Mouse (Mus musculus) gastrocnemius, adult 2 months (tissue): ENCODE measurements around the gene Stxbp5. TPM values are rescaled to one million over a fixed set of nuclear protein-coding genes. Genes with fewer than 3 reads are reported as not detected.

ENCODE experiments used
- DNase-seq: peaks from one replicate; pipeline ENCODE4 v3.0.0; 2022
- H3K27ac ChIP-seq: fragments of 200-600 bp; 2 replicates; pipeline ENCODE4 v1.8.1; 2022; ENCODE audit warnings: mild to moderate bottlenecking
- H3K4me3 ChIP-seq: fragments of 200-600 bp; 2 replicates; pipeline ENCODE4 v1.8.1; 2022; ENCODE audit warnings: mild to moderate bottlenecking, moderate library complexity
- CTCF ChIP-seq: fragments of 200-600 bp; IDR thresholded peaks from 2 replicates; pipeline ENCODE4 v1.8.1; 2022; ENCODE audit warnings: antibody characterized with exemption, mild to moderate bottlenecking, moderate library complexity
- intact Hi-C: fragments of 180-260 bp; cut with DNase I; formaldehyde crosslinking; loops from one replicate; pipeline ENCODE4 v1.15.1; 2025
- total RNA-seq, 2 experiments: library from RNA; stranded (reverse); gene quantifications; 2 replicates each; pipeline ENCODE4 v1.2.3; 2021

Stxbp5 gene
- total RNA-seq, 2 experiments from 2014 or later: 10.7 to 11.4 TPM

DNA sequence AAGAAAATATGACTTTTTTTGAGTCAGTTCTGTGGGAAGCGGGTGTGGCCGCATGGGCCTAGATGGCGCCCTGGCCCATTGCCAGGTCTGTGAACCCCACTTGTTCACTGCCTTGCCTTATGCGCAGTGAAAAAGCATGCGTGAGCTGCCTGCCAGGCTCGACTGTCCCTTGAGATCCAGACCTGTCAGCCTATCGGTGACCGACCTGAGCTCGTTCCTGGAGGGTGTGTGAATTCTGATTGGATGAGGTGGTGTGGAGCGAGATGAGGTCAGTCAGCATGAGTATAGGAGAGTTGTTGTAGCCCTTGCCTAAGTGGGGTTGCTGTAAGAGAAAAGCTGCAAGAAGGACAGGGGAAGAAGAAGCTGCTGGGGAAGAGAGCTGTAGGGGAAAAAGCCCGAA is 114.4 kb downstream of the Stxbp5 start:
- intact Hi-C loops: no loop called here
- TF ChIP-seq CTCF: no peak
- H3K4me3 ChIP-seq: no peak overlapping the region

DNA sequence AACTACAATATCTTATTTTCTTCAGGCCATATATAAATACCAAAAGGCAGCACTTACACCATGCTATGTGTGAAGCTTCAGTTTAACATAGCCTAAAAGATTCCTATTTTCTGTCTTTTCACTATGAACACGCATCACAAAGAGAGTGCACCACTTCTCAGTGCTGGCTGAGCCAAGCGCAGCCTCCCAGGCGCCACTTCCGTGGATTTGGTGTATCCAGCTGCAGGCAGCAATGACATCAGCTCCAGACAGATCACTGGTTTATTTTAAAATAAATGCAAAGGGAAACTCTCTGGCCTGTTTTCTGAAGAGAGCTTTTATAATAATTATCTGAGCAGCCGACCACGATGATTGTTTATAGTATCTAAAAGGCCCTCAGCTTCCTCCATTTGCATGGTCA is 115.2 kb downstream of the Stxbp5 start:
- TF ChIP-seq CTCF: no peak
- no peak overlapping the region for H3K27ac ChIP-seq
- no peak for DNase-seq
- no peak overlapping the region for H3K4me3 ChIP-seq
- intact Hi-C loops: no loop called here

More for the DNA sequence above, 114.4 kb downstream of the Stxbp5 start:
- H3K27ac ChIP-seq: no peak overlapping the region
- no peak for DNase-seq

DNA sequence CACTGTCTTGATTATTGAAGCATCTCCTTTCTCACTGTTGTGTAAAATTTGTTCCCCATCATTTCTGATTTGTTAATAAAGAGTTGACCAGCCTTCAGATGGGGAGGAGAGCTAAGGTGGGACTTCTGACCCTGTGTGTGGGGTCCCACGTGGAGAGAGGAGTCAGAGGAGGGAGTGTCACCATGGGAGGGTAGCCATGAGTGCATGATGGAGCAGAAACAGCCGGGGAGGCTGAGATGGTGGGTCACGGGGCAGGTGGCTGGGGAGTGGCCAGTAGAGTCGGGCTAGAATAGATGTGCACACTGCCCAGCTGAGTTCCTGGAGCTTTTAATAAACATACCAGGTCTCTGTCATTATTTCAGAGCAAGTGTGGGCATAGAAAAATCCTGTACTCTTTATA is 121.0 kb downstream of the Stxbp5 start:
- H3K27ac ChIP-seq: no peak overlapping the region
- intact Hi-C loops: no loop called here
- no peak for TF ChIP-seq CTCF
- DNase-seq: no peak
- no peak overlapping the region for H3K4me3 ChIP-seq

DNA sequence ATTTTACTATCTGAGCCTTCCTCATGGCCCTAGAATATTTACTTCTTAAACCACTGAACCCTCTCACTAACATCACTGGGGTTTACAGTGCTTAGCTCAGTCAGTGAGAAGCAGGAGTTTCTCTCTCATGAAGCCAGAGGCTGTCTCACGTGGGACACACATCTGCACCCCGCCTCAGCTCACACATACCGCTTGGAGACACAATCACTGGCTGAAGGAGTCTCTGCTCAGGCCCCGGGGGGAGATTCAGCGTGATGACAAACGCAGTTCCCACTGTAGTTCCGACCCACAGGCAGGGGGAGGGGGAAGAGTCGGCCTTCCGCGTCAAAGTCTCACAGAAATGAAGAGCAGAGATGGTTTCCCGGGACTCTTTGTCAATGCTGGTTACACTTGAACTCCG is 130.6 kb downstream of the Stxbp5 start:
- DNase-seq: no peak
- no peak overlapping the region for H3K27ac ChIP-seq
- intact Hi-C loops: no loop called here
- H3K4me3 ChIP-seq: no peak overlapping the region
- TF ChIP-seq CTCF: no peak

DNA sequence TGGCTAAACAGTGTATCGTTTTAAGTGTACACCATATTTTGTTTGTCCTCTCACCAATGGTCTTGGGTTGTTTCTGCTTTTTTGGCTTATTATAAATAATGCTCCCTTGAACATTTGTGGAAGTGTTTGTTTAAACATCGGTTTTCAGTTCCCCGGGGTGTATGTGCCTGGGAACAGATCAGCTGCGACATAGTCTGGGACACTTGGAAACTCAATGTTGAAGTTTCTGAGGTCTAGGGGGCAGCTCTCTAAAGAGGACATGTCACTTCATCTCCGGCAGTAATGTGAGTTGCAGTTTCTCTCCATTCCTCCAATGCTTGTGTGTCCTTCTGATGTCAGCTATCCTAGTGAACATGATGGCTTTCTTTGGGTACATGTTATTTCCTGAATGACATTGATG is 137.0 kb downstream of the Stxbp5 start:
- intact Hi-C loops: no loop called here
- DNase-seq: no peak
- Histone ChIP-seq H3K4me3 (no peak overlapping the region), H3K27ac (no peak overlapping the region)
- no peak for TF ChIP-seq CTCF

DNA sequence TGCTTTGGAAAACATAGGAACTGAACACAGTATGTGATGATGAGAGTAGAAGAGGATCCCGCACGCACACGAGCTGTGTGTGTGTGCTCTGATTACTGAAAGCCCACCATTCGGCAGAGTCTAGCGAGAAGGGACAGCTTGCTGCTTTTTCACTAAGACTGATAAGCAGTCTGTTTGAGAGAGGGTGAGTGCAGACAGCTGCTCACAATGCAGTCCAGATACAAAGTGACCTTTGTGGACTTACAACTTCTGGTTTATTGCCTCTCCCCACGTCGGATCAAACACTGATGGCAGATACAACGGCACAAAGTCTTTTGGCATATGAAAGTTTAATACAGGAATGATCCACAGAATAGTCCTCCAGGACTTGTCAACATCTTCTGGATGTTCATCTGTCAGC is 140.6 kb downstream of the Stxbp5 start:
- DNase-seq: no peak
- TF ChIP-seq CTCF: no peak

DNA sequence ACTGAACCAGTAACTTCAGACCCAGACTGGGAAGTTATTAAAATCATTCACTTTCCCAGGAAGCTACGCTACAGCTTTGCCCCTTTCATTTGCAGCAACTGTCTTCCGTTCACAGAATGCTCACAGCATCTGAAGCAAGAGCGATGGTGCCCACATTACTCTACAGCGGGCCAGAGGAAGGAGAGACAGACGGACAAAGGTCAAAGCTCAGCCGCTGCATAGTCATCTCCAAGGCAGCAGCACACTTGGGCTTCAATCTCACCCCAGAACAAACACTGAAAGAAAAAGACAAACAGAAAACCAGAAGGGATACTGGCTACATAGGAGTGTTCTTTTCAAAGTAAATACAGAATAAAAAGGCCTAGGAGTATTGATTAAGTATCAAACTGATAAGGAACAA is 144.3 kb downstream of the Stxbp5 start:
- intact Hi-C loops: loop anchor here (5.0 to 10.0 kb wide), 2 partner anchors 179 to 702 kb away; no protein-coding TSS in a partner anchor
- DNase-seq: no peak
- Histone ChIP-seq H3K27ac (no peak overlapping the region), H3K4me3 (no peak overlapping the region)
- TF ChIP-seq CTCF: no peak

More for the DNA sequence above, 140.6 kb downstream of the Stxbp5 start:
- intact Hi-C loops: no loop called here
- no peak overlapping the region for H3K4me3 ChIP-seq
- no peak overlapping the region for H3K27ac ChIP-seq

DNA sequence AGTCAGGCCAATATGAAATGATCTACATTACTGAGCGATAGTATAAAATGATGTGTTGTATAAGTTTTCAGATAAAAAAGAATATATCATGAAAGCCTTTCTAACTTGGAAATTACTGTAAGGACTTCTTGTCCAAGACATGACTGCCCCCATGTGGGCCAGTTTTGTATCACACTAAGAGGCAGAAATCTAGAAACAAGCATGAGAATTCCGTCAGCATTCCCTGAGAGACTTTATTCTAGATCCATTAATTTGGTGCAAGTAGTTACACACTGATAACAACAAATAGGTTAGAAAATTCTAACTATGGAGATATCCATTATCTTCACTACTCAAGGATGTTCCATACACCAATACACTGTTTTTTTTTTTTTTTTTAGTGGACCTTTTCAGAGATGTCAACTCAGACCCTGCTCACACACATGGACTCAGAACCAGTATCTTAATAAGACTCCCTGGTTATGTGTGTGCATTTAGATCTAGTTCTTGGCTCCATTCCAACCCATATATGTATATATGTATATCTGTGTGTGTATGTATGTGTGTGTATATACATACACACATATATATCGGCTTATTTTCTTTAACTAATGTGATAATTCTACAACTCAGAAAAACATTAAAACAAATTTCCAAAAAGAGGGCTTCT is 145.9 kb downstream of the Stxbp5 start:
- DNase-seq: peak; percentile 67
- peak; percentile 80 for TF ChIP-seq CTCF
- Histone ChIP-seq H3K4me3 (no peak overlapping the region), H3K27ac (no peak overlapping the region)
- intact Hi-C loops: loop anchor here (5.0 to 10.0 kb wide), 2 partner anchors 178 to 700 kb away; no protein-coding TSS in a partner anchor

DNA sequence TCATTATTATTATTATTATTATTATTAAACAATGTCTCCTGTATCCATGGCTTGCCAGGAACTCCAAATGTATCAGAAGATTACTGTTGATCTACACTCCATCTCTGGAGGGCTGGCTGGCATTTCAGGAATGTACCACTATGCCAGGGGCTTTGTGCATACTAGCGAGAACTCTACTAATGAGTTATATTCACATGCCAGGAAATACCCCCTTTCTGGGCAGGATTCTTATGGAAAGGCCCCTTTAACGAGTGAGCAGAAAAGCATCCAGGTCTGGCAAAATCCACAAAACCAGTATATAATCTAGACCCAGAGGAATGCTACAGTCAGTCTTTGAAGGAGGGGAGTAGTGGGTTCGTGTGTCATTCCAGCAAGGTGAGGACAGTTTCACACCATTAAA is 167.0 kb downstream of the Stxbp5 start:
- intact Hi-C loops: no loop called here
- Histone ChIP-seq H3K4me3 (no peak overlapping the region), H3K27ac (no peak overlapping the region)
- no peak for DNase-seq
- TF ChIP-seq CTCF: no peak

DNA sequence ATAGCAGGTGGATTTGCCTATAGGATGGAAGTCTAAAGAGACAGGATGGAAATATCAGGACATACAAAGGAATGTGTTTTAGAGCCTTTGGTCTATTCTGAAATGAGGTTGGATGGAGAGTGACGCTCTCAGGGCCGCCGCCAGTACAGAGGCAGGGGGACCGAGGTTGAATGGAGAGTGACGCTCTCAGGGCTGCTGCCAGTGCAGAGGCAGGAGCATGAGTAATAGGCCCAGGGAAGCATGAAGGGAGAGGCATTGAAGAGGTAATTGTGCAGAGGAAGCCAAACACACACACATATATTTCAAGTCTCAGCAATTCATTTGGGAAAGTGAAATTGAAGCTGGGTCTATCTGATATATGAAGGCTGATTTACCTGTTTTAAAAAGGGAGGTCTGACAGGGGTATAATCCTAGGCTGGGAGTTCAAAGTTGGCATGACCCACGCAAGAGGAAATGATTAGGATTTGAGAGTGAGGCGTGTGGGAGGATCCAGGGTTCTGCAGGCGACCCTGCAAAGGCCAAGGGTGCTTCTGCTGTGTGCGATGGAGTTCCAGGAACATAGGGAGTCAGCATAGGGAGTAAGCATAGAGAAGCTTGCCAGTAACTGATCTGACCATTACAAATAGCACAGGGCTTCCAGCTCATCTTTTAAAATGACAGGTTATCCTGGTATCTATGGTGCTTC is 168.7 kb downstream of the Stxbp5 start:
- DNase-seq: no peak
- Histone ChIP-seq H3K4me3 (no peak overlapping the region), H3K27ac (no peak overlapping the region)
- intact Hi-C loops: no loop called here
- TF ChIP-seq CTCF: no peak

DNA sequence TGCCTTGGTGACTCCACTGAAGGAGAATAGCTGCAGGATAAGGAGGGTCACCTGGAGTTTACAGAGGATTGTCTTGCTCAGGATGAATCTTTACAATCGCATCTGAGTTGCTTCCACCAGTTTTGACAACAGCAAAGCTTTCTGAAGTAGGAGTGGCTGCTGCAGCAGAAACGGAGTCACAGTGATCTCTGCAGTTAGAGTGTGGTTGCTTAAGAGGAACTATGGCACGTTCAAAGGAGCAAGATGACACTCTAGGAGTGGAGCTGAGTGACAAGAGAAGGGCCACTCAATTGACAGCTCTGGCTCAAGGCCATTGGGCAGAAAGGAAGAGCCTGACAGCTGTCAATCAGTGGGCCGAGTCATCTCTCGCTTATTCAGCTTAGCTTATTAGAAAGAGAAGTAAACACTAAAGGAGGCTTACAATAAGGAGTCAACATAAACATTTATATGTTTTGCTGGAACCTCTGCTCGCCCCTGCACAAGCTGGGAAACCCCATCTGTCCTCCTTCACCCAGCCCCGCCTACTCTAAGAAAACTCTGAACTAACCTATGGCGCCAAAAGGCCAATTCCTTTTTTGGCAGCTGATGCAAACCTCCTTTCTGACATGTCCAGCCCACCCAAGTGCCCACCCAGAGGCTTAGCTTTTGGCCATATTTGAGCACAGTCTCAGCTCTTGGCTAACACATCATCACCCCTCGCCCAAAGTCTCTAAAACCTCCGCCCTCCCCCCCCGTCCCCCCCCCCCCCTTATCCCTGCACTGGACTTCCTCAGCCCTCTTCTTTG is 178.2 kb downstream of the Stxbp5 start:
- TF ChIP-seq CTCF: no peak
- DNase-seq: no peak
- Histone ChIP-seq H3K27ac (no peak overlapping the region), H3K4me3 (no peak overlapping the region)
- intact Hi-C loops: no loop called here

DNA sequence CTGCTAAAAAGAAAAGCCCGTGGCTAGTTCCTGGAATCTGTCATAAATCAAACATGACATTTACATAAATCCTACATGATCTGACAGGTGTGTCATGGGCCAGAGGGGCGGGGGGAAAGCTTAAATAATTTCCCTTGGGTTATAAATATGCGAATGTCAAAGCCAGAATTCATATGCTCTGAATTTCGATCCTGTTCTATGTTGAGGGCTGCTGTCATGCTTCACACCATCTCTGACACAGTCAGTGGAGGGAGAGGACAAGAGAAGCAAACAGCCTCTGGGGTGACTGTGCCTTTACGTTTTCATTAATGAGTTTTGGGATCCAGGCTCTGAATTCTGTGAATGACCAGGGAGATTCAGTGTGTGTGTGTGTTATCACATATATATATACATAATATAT is 180.9 kb downstream of the Stxbp5 start:
- TF ChIP-seq CTCF: no peak
- Histone ChIP-seq H3K27ac (no peak overlapping the region), H3K4me3 (no peak overlapping the region)
- DNase-seq: no peak
- intact Hi-C loops: no loop called here

DNA sequence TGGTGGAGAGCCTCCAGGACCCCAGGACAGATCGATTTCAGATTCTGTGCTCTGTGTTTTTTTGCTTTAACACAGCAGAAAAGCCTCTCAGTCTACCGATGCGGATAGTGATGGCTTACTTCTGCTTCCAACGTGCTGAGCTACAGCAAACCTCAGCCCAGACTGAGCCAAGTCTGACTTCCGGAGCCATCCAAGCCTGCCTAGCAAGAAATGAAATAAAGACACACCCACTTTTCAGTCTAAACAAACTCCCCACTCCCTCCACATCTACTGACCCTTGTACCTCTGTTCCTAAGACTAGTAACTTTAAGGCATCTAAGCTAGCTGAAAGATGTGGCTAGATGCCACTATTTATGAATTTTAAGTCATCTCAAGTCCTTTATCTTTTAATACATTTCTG is 182.8 kb downstream of the Stxbp5 start:
- no peak overlapping the region for H3K27ac ChIP-seq
- no peak overlapping the region for H3K4me3 ChIP-seq
- TF ChIP-seq CTCF: no peak
- intact Hi-C loops: no loop called here
- no peak for DNase-seq

Other genes starting within 250 kb of the Stxbp5 start
- gene Samd5, start 225.9 kb downstream of the Stxbp5 start, total RNA-seq: 1 to 10 TPM; 1.3 to 1.4 TPM